Mouse (Mus musculus) cerebellum, postnatal 25 days (tissue): ENCODE data around the gene Foxf1.

Source experiments
- DNase-seq, 2 experiments: peaks; one replicate each; pipeline ENCODE4 v3.0.0; 2021; ENCODE audit warnings: mixed read lengths in 2 of 2

The Foxf1 gene

GRCm38 (mm10) chr8:121082218-121083092 is 1.7 kb upstream of the Foxf1 start:
- DNase-seq, result no peak

GRCm38 (mm10) chr8:121083093-121083935 is 872 bp upstream of the Foxf1 start:
- peak in 1 of 2 experiments; percentile 38 for DNase-seq

GRCm38 (mm10) chr8:121083936-121084209 is 313 bp upstream of the Foxf1 start:
- DNase-seq, result no peak

GRCm38 (mm10) chr8:121085011-121085410 is 825 bp downstream of the Foxf1 start:
- DNase-seq, result no peak

GRCm38 (mm10) chr8:121085561-121085960 is 1.4 kb downstream of the Foxf1 start:
- no peak for DNase-seq

- no peak for DNase-seq
These were observed 2.1 kb downstream of the Foxf1 start for GRCm38 (mm10) chr8:121086004-121086900.

GRCm38 (mm10) chr8:121088281-121088680 is 4.1 kb downstream of the Foxf1 start:
- DNase-seq, result no peak

- no peak for DNase-seq
These were observed 4.9 kb downstream of the Foxf1 start for GRCm38 (mm10) chr8:121088871-121089630.

GRCm38 (mm10) chr8:121089631-121090380 is 5.6 kb downstream of the Foxf1 start:
- DNase-seq, result no peak

- no peak for DNase-seq
These were observed 6.5 kb downstream of the Foxf1 start for GRCm38 (mm10) chr8:121090716-121091115.

- no peak for DNase-seq
These were observed 8.0 kb downstream of the Foxf1 start for GRCm38 (mm10) chr8:121092141-121092540.

- peak; percentile 79 to 89 for DNase-seq
These were observed 8.4 kb downstream of the Foxf1 start for GRCm38 (mm10) chr8:121092627-121093026.

- DNase-seq, result no peak
These were observed 9.3 kb downstream of the Foxf1 start for GRCm38 (mm10) chr8:121093496-121093895.

GRCm38 (mm10) chr8:121104049-121104818 is 20.0 kb downstream of the Foxf1 start:
- DNase-seq, result peak; percentile 74 to 84

- DNase-seq, result peak; percentile 99 to 100
These were observed 23.8 kb downstream of the Foxf1 start, which contains the start of gene Mthfsd for GRCm38 (mm10) chr8:121107668-121108656. Gene Mthfsd (minus strand): TSS chr8:121108392.

GRCm38 (mm10) chr8:121108657-121109056 is 24.5 kb downstream of the Foxf1 start:
- no peak for DNase-seq

GRCm38 (mm10) chr8:121111145-121111907 is 27.1 kb downstream of the Foxf1 start:
- no peak for DNase-seq

GRCm38 (mm10) chr8:121113261-121113660 is 29.1 kb downstream of the Foxf1 start:
- peak; percentile 98 to 99 for DNase-seq
